In the genomic region with DNA sequence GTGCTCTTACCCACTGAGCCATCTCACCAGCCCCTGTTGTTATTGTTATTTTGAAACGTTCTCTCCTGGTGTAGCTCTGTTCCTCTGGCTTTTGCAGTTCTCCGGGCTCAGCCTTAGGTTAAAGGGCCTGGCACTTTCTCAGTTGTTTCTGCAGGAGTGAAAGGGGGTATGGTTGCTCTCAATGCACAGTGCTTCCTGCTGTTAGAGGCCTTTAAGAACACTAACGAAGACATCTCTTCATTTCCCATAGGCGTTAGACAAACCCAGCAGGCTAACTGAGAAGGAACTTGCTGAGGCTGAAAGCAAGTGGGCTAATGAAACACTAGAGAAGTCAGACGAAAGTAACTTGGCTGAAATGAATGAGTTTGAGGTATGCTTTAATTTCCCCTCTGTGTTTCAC, we compare ENCODE assay signal across 15 mouse cellular contexts.
"Had no signal": no experiment of that assay in that cellular context is flagged by ENCODE, and none has a peak within 500 bp of the region (broad histone marks: within the 10 kb centered on the region; RNA-seq: fewer than 3 reads in every experiment).

No protein-coding gene starts in this region.

- H3K36me3 ChIP-seq: neural tube, embryonic 15.5 days; stomach, embryonic 15.5 days had no signal

- H3K4me2 ChIP-seq: neural tube, embryonic 12.5 days; neural tube, embryonic 13.5 days; neural tube, embryonic 15.5 days; stomach, embryonic 15.5 days had no signal

- H3K27ac ChIP-seq: neural tube, embryonic 12.5 days; neural tube, embryonic 13.5 days; neural tube, embryonic 15.5 days; stomach, embryonic 15.5 days had no signal

- H3K9me3 ChIP-seq: neural tube, embryonic 12.5 days; neural tube, embryonic 13.5 days; neural tube, embryonic 15.5 days; stomach, embryonic 15.5 days had no signal

- H3K27me3 ChIP-seq: neural tube, embryonic 12.5 days; neural tube, embryonic 13.5 days; neural tube, embryonic 15.5 days; stomach, embryonic 15.5 days had no signal

- H3K9ac ChIP-seq: neural tube, embryonic 12.5 days; neural tube, embryonic 13.5 days; neural tube, embryonic 15.5 days; stomach, embryonic 15.5 days had no signal

- DNase-seq: retina, postnatal 1 day; right cerebral cortex, adult 18-20 months; right cerebral cortex, postnatal 14 days; right cerebral cortex, postnatal 25 days; right cerebral cortex, postnatal 4 days; spleen, adult 18-20 months; thymus, adult 18-20 months; thymus, adult 2 months; thymus, postnatal 14 days; thymus, postnatal 36 days; thymus, postnatal 4 days had no signal

- H3K4me1 ChIP-seq: neural tube, embryonic 12.5 days; neural tube, embryonic 13.5 days; neural tube, embryonic 15.5 days; stomach, embryonic 15.5 days had no signal

- H3K4me3 ChIP-seq: neural tube, embryonic 12.5 days; neural tube, embryonic 13.5 days; neural tube, embryonic 15.5 days; stomach, embryonic 15.5 days had no signal
